Mouse (Mus musculus): ENCODE data around the gene Cela1. TPM values are rescaled to one million over a fixed set of nuclear protein-coding genes. Genes with fewer than 3 reads are reported as not detected.

Cela1 gene
- polyA plus RNA-seq, 2 experiments: 2.6 to 2.8 TPM

- no peak overlapping the region for H3K27ac ChIP-seq (replicated peaks; ENCODE audit: low read depth, low read length)
- no peak overlapping the region for H3K9ac ChIP-seq (ENCODE audit: low read depth, low read length, severe bottlenecking)
- no peak overlapping the region for H3K4me3 ChIP-seq (replicated peaks; ENCODE audit: low read length)
- H3K36me3 ChIP-seq (ENCODE audit: control insufficient read depth, insufficient read depth, low read length): no peaks in the 10 kb centered on the region
- no peaks in the 10 kb centered on the region for H3K9me3 ChIP-seq (ENCODE audit: control insufficient read depth, low read length)
- TF ChIP-seq POLR2A (IDR thresholded peaks at IDR 0.05; ENCODE audit: borderline replicate concordance, extremely low read depth, insufficient read depth, insufficient read length): no peak
- 82% methylated on average over 5 of the region's 5 CpGs for WGBS
- H3K27me3 ChIP-seq (ENCODE audit: control insufficient read depth, insufficient read depth, low read length): no peaks in the 10 kb centered on the region
- no peaks in the 10 kb centered on the region for H3K4me1 ChIP-seq (ENCODE audit: control insufficient read depth, insufficient read depth, low read length)
- no peak for DNase-seq (ENCODE audit: low spot score)
- ATAC-seq (ENCODE audit: low FRiP score, low read depth): no peak
- H3K4me2 ChIP-seq (replicated peaks; ENCODE audit: low read depth, low read length, severe bottlenecking): no peak overlapping the region
Observed at GRCm38 (mm10) chr15:100667871-100668545, 19.7 kb downstream of the Cela1 start.

- no peaks in the 10 kb centered on the region for H3K36me3 ChIP-seq (ENCODE audit: control insufficient read depth, insufficient read depth, low read length)
- DNase-seq (ENCODE audit: low spot score): no peak
- TF ChIP-seq POLR2A (IDR thresholded peaks at IDR 0.05; ENCODE audit: borderline replicate concordance, extremely low read depth, insufficient read depth, insufficient read length): no peak
- no peaks in the 10 kb centered on the region for H3K27me3 ChIP-seq (ENCODE audit: control insufficient read depth, insufficient read depth, low read length)
- ATAC-seq (ENCODE audit: low FRiP score, low read depth): no peak
- H3K4me1 ChIP-seq (ENCODE audit: control insufficient read depth, insufficient read depth, low read length): no peaks in the 10 kb centered on the region
- H3K9me3 ChIP-seq (ENCODE audit: control insufficient read depth, low read length): no peaks in the 10 kb centered on the region
- H3K4me2 ChIP-seq (replicated peaks; ENCODE audit: low read depth, low read length, severe bottlenecking): no peak overlapping the region
- H3K4me3 ChIP-seq (replicated peaks; ENCODE audit: low read length): no peak overlapping the region
- H3K9ac ChIP-seq (ENCODE audit: low read depth, low read length, severe bottlenecking): no peak overlapping the region
- WGBS: 56% methylated on average over 6 of the region's 6 CpGs
- no peak overlapping the region for H3K27ac ChIP-seq (replicated peaks; ENCODE audit: low read depth, low read length)
Observed at GRCm38 (mm10) chr15:100667420-100667819, 20.3 kb downstream of the Cela1 start.

- no peak overlapping the region for H3K4me2 ChIP-seq (replicated peaks; ENCODE audit: low read depth, low read length, severe bottlenecking)
- WGBS: 22% methylated on average over 12 of the region's 12 CpGs
- H3K27me3 ChIP-seq (ENCODE audit: control insufficient read depth, insufficient read depth, low read length): no peaks in the 10 kb centered on the region
- H3K9ac ChIP-seq (ENCODE audit: low read depth, low read length, severe bottlenecking): no peak overlapping the region
- no peak for DNase-seq (ENCODE audit: low spot score)
- TF ChIP-seq POLR2A (IDR thresholded peaks at IDR 0.05; ENCODE audit: borderline replicate concordance, extremely low read depth, insufficient read depth, insufficient read length): no peak
- H3K36me3 ChIP-seq (ENCODE audit: control insufficient read depth, insufficient read depth, low read length): no peaks in the 10 kb centered on the region
- H3K4me1 ChIP-seq (ENCODE audit: control insufficient read depth, insufficient read depth, low read length): no peaks in the 10 kb centered on the region
- no peak overlapping the region for H3K27ac ChIP-seq (replicated peaks; ENCODE audit: low read depth, low read length)
- ATAC-seq (ENCODE audit: low FRiP score, low read depth): no peak
- no peak overlapping the region for H3K4me3 ChIP-seq (replicated peaks; ENCODE audit: low read length)
- no peaks in the 10 kb centered on the region for H3K9me3 ChIP-seq (ENCODE audit: control insufficient read depth, low read length)
Observed at GRCm38 (mm10) chr15:100666851-100667250, 20.9 kb downstream of the Cela1 start.

GRCm38 (mm10) chr15:100666219-100666696 lies 21.5 kb downstream of the Cela1 start:
- DNase-seq (ENCODE audit: low spot score) (no peak), ATAC-seq (ENCODE audit: low FRiP score, low read depth) (no peak)
- H3K27ac ChIP-seq (replicated peaks; ENCODE audit: low read depth, low read length): no peak overlapping the region
- H3K4me2 ChIP-seq (replicated peaks; ENCODE audit: low read depth, low read length, severe bottlenecking): no peak overlapping the region
- no peak overlapping the region for H3K9ac ChIP-seq (ENCODE audit: low read depth, low read length, severe bottlenecking)
- no peaks in the 10 kb centered on the region for H3K27me3 ChIP-seq (ENCODE audit: control insufficient read depth, insufficient read depth, low read length)
- H3K9me3 ChIP-seq (ENCODE audit: control insufficient read depth, low read length): no peaks in the 10 kb centered on the region
- H3K4me3 ChIP-seq (replicated peaks; ENCODE audit: low read length): no peak overlapping the region
- TF ChIP-seq POLR2A (IDR thresholded peaks at IDR 0.05; ENCODE audit: borderline replicate concordance, extremely low read depth, insufficient read depth, insufficient read length): no peak
- H3K36me3 ChIP-seq (ENCODE audit: control insufficient read depth, insufficient read depth, low read length): no peaks in the 10 kb centered on the region
- no peaks in the 10 kb centered on the region for H3K4me1 ChIP-seq (ENCODE audit: control insufficient read depth, insufficient read depth, low read length)
- WGBS: 8% methylated on average over 7 of the region's 7 CpGs

- H3K27ac ChIP-seq (replicated peaks; ENCODE audit: low read depth, low read length): no peak overlapping the region
- no peak overlapping the region for H3K4me3 ChIP-seq (replicated peaks; ENCODE audit: low read length)
- DNase-seq (ENCODE audit: low spot score) (no peak), ATAC-seq (ENCODE audit: low FRiP score, low read depth) (no peak)
- no peak overlapping the region for H3K9ac ChIP-seq (ENCODE audit: low read depth, low read length, severe bottlenecking)
- no peaks in the 10 kb centered on the region for H3K36me3 ChIP-seq (ENCODE audit: control insufficient read depth, insufficient read depth, low read length)
- WGBS: 34% methylated on average over 9 of the region's 9 CpGs
- H3K27me3 ChIP-seq (ENCODE audit: control insufficient read depth, insufficient read depth, low read length): no peaks in the 10 kb centered on the region
- no peak overlapping the region for H3K4me2 ChIP-seq (replicated peaks; ENCODE audit: low read depth, low read length, severe bottlenecking)
- no peaks in the 10 kb centered on the region for H3K4me1 ChIP-seq (ENCODE audit: control insufficient read depth, insufficient read depth, low read length)
- no peaks in the 10 kb centered on the region for H3K9me3 ChIP-seq (ENCODE audit: control insufficient read depth, low read length)
- no peak for TF ChIP-seq POLR2A (IDR thresholded peaks at IDR 0.05; ENCODE audit: borderline replicate concordance, extremely low read depth, insufficient read depth, insufficient read length)
Observed at GRCm38 (mm10) chr15:100665411-100666218, 22.1 kb downstream of the Cela1 start.

Data from limb, embryonic 14.5 days (tissue).